Mouse (Mus musculus): ENCODE data around the gene Kcnk4. TPM values are rescaled to one million over a fixed set of nuclear protein-coding genes. Genes with fewer than 3 reads are reported as not detected.
"Not testable (repeated sequence)": the region's sequence is repeated elsewhere in the genome, so short reads cannot be mapped to it uniquely, and the experiment has no call there.

Kcnk4 gene
- polyA plus RNA-seq, 1 experiment from 2014 or later, result 3.3 TPM

DNA sequence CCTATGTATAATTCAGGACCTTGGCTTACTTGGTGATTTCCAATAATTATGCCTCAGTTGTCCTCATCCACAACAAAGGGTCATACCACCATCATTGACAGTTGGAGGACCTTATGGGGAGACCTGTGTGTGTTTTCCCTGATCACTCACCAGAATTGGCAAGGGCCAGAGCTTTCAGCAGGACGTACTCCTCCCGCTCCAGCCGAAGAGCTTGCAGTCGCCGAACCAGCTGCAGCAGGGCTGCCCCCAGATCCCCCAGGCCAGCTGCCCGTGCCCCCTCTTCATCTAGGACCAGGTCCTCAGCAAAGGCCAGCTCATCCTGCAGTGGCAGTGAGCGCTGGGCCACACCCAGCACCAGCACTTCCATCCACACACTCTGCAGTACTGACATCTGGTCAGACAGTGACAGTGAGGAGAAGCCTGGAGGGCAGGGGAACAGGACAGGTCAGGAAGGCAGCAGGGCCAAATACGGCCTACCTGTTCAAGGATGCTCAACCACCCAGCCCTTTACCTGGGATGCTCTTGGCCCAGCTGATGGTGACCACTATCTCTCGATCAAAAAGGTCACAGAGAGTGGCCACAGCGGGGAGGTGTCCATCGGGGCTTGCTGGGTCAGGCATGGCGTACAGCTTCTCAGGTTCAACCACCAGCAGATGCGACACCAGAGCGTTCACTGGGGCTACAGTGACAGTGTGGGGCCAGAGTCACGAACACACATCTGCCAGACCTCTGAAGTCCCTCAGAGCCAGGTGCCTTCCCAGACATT lies 21.9 kb downstream of the Kcnk4 start:
- 93% methylated on average over 15 of the region's 15 CpGs for WGBS
- no peak overlapping the region for H3K4me2 ChIP-seq (ENCODE audit: low read length)
- ATAC-seq, result no peak

GRCm38 (mm10) chr19:6911101-6912074 lies 22.9 kb downstream of the Kcnk4 start:
- H3K4me2 ChIP-seq (ENCODE audit: low read length), result no peak overlapping the region
- H3K4me1 ChIP-seq (replicated peaks; ENCODE audit: control insufficient read depth, insufficient read depth, low read length), result peaks cover 24% of the 10 kb centered on the region
- no peak for ATAC-seq
- WGBS, result 81% methylated on average over 19 of the region's 19 CpGs
- H3K9ac ChIP-seq (replicated peaks; ENCODE audit: low read depth, low read length), result no peak overlapping the region
- H3K36me3 ChIP-seq (ENCODE audit: control insufficient read depth, insufficient read depth), result peaks cover 15% of the 10 kb centered on the region; the same call in 1 of the 2 replicates
- H3K27ac ChIP-seq (ENCODE audit: low read length), result no peak overlapping the region
- no peak overlapping the region for H3K4me3 ChIP-seq (replicated peaks; ENCODE audit: low read length)
- H3K9me3 ChIP-seq (ENCODE audit: control insufficient read depth, low read length), result no peaks in the 10 kb centered on the region
- no peaks in the 10 kb centered on the region for H3K27me3 ChIP-seq (replicated peaks; ENCODE audit: control insufficient read depth, insufficient read depth, low read length)

More for the DNA sequence above, 21.9 kb downstream of the Kcnk4 start:
- H3K4me1 ChIP-seq (replicated peaks; ENCODE audit: control insufficient read depth, insufficient read depth, low read length), result peaks cover 23% of the 10 kb centered on the region
- no peaks in the 10 kb centered on the region for H3K27me3 ChIP-seq (replicated peaks; ENCODE audit: control insufficient read depth, insufficient read depth, low read length)
- no peaks in the 10 kb centered on the region for H3K9me3 ChIP-seq (ENCODE audit: control insufficient read depth, low read length)
- no peak overlapping the region for H3K9ac ChIP-seq (replicated peaks; ENCODE audit: low read depth, low read length)
- no peak overlapping the region for H3K4me3 ChIP-seq (replicated peaks; ENCODE audit: low read length)
- H3K27ac ChIP-seq (ENCODE audit: low read length), result no peak overlapping the region
- H3K36me3 ChIP-seq (ENCODE audit: control insufficient read depth, insufficient read depth), result peaks cover 15% of the 10 kb centered on the region; the same call in 1 of the 2 replicates

DNA sequence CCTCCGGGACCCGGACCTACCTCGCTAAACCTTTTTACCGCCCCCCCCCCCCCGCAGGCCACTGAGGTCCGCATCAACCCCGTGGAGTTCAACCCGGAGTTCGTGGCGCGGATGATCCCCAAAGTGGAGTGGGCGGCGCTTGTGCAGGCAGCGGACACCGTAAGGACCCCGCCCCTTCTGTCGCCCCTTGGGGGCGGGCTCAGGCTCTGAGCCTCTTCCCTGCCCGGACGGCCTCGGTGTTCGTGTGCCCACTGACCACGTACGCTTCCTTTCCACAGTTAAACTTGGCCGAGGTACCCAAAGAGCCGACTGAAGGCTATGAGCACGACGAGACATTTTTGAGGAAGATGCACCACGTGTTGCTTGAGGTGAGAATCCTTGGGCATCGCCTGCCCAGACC lies 24.0 kb downstream of the Kcnk4 start:
- peak overlapping the region; percentile 62 for H3K4me2 ChIP-seq (ENCODE audit: low read length)
- H3K27me3 ChIP-seq (replicated peaks; ENCODE audit: control insufficient read depth, insufficient read depth, low read length); H3K9me3 ChIP-seq (ENCODE audit: control insufficient read depth, low read length): not testable (repeated sequence)
- ATAC-seq, result peak; percentile 6
- H3K9ac ChIP-seq (replicated peaks; ENCODE audit: low read depth, low read length), result peak overlapping the region; percentile 79
- peak overlapping the region; percentile 76 for H3K4me3 ChIP-seq (replicated peaks; ENCODE audit: low read length)
- peak overlapping the region; percentile 98 for H3K27ac ChIP-seq (ENCODE audit: low read length)
- peaks cover 24% of the 10 kb centered on the region for H3K4me1 ChIP-seq (replicated peaks; ENCODE audit: control insufficient read depth, insufficient read depth, low read length)
- H3K36me3 ChIP-seq (ENCODE audit: control insufficient read depth, insufficient read depth), result peaks cover 15% of the 10 kb centered on the region; the same call in 1 of the 2 replicates
- WGBS, result under 1% methylated on average over 25 of the region's 30 CpGs

- H3K4me3 ChIP-seq (replicated peaks; ENCODE audit: low read length), result peak within 1 kb of the TSS; percentile 76
- ATAC-seq, result peak; percentile 96
- WGBS, result under 1% methylated on average over 65 of the region's 65 CpGs
These were observed 24.6 kb downstream of the Kcnk4 start, which contains the start of the genes Trmt112 and Prdx5 for GRCm38 (mm10) chr19:6909507-6910289. Gene Trmt112, plus strand, starts transcription at chr19:6909698. Gene Prdx5, minus strand, starts transcription at chr19:6910106.

DNA sequence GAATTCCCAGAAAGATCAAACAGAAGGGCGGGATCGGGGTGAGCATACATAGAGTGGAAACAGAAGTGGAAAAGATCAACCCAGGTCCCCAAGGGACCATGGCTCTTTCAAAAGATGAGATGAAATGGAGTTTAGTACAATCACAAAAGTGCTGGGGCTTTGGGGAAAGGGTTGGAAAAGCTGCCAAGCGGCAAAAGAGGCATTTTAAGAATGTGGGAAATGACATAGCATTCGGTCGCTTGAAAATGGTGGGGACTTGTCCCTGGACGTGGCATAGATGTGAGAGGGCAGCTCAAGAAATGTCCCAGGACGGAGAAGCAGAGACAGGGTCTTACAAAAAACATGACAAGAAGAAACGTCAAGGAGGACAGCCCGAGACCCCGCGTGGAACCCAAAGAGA lies 25.3 kb downstream of the Kcnk4 start:
- Histone ChIP-seq H3K27me3 (replicated peaks; ENCODE audit: control insufficient read depth, insufficient read depth, low read length) (no peaks in the 10 kb centered on the region), H3K9me3 (ENCODE audit: control insufficient read depth, low read length) (no peaks in the 10 kb centered on the region), H3K4me3 (replicated peaks; ENCODE audit: low read length) (peak overlapping the region; percentile 76), H3K27ac (ENCODE audit: low read length) (peak overlapping the region; percentile 98), H3K4me1 (replicated peaks; ENCODE audit: control insufficient read depth, insufficient read depth, low read length) (peaks cover 24% of the 10 kb centered on the region), H3K9ac (replicated peaks; ENCODE audit: low read depth, low read length) (peak overlapping the region; percentile 79), H3K4me2 (ENCODE audit: low read length) (peak overlapping the region; percentile 62), H3K36me3 (ENCODE audit: control insufficient read depth, insufficient read depth) (peaks cover 15% of the 10 kb centered on the region; the same call in 1 of the 2 replicates)
- no peak for ATAC-seq
- 11% methylated on average over 11 of the region's 11 CpGs for WGBS

More at GRCm38 (mm10) chr19:6909507-6910289, 24.6 kb downstream of the Kcnk4 start, which contains the start of the genes Trmt112 and Prdx5:
- H3K4me1 ChIP-seq (replicated peaks; ENCODE audit: control insufficient read depth, insufficient read depth, low read length), result peaks cover 24% of the 10 kb centered on the region
- H3K27me3 ChIP-seq (replicated peaks; ENCODE audit: control insufficient read depth, insufficient read depth, low read length), result no peaks in the 10 kb centered on the region
- H3K4me2 ChIP-seq (ENCODE audit: low read length), result peak within 1 kb of the TSS; percentile 62
- peaks cover 15% of the 10 kb centered on the region; the same call in 1 of the 2 replicates for H3K36me3 ChIP-seq (ENCODE audit: control insufficient read depth, insufficient read depth)
- H3K9ac ChIP-seq (replicated peaks; ENCODE audit: low read depth, low read length), result peak within 1 kb of the TSS; percentile 79
- no peaks in the 10 kb centered on the region for H3K9me3 ChIP-seq (ENCODE audit: control insufficient read depth, low read length)
- H3K27ac ChIP-seq (ENCODE audit: low read length), result peak within 1 kb of the TSS; percentile 98

DNA sequence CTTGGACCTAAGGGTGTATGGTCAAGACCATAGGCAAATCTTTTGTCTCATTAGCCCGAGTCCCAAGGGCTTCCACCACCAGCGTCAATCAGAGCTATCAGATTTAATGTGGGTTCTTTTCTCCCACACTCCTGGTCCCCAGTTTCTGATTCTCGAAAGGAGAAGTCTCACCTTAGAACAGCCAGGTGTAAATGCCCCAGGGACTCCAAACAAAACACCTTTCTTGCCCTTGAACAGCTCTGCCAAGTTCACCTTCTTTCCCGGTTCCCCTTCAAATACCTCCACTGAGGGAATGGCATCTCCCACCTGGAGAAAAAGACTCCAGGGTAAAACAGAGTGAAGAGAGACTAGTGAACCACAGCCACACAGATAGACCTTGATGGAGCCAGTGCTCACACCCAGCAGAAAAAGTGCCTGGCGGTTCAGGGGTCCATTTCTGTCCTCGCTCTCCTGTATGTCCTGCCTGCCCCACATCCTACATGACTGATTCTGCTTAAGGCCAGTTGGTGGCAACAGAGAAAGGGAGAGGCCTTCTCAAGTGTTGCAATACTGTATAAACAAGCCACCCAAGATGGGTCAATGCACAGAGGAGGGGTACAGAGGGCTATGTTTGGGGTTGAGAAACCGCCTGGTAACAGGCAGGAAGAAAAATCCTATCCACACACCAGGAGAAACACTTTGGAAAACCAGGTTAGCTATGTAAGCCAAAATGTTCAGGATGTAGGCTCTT lies 26.3 kb downstream of the Kcnk4 start:
- WGBS, result 90% methylated on average over 7 of the region's 7 CpGs
- no peak for ATAC-seq
- Histone ChIP-seq H3K4me2 (ENCODE audit: low read length) (peak overlapping the region; percentile 62; the same call in 1 of the 2 replicates), H3K36me3 (ENCODE audit: control insufficient read depth, insufficient read depth) (peaks cover 9% of the 10 kb centered on the region; the same call in 1 of the 2 replicates), H3K9me3 (ENCODE audit: control insufficient read depth, low read length) (no peaks in the 10 kb centered on the region), H3K4me3 (replicated peaks; ENCODE audit: low read length) (peak overlapping the region; percentile 76), H3K9ac (replicated peaks; ENCODE audit: low read depth, low read length) (no peak overlapping the region; the same call in 1 of the 2 replicates), H3K27ac (ENCODE audit: low read length) (no peak overlapping the region), H3K4me1 (replicated peaks; ENCODE audit: control insufficient read depth, insufficient read depth, low read length) (peaks cover 24% of the 10 kb centered on the region), H3K27me3 (replicated peaks; ENCODE audit: control insufficient read depth, insufficient read depth, low read length) (no peaks in the 10 kb centered on the region)

- Histone ChIP-seq H3K36me3 (ENCODE audit: control insufficient read depth, insufficient read depth) (0 out of 2 replicates have a peak, but pooled peaks cover 2% of the 10 kb centered on the region), H3K4me2 (ENCODE audit: low read length) (no peak overlapping the region), H3K4me1 (replicated peaks; ENCODE audit: control insufficient read depth, insufficient read depth, low read length) (peaks cover 24% of the 10 kb centered on the region), H3K27ac (ENCODE audit: low read length) (no peak overlapping the region), H3K9me3 (ENCODE audit: control insufficient read depth, low read length) (no peaks in the 10 kb centered on the region), H3K9ac (replicated peaks; ENCODE audit: low read depth, low read length) (no peak overlapping the region), H3K4me3 (replicated peaks; ENCODE audit: low read length) (no peak overlapping the region), H3K27me3 (replicated peaks; ENCODE audit: control insufficient read depth, insufficient read depth, low read length) (no peaks in the 10 kb centered on the region)
- ATAC-seq, result no peak
- 88% methylated on average over 8 of the region's 8 CpGs for WGBS
These were observed 27.2 kb downstream of the Kcnk4 start for GRCm38 (mm10) chr19:6907094-6907493.

- H3K4me3 ChIP-seq (replicated peaks; ENCODE audit: low read length), result no peak overlapping the region
- no peaks in the 10 kb centered on the region for H3K36me3 ChIP-seq (ENCODE audit: control insufficient read depth, insufficient read depth)
- H3K27ac ChIP-seq (ENCODE audit: low read length), result no peak overlapping the region
- peaks cover 24% of the 10 kb centered on the region for H3K4me1 ChIP-seq (replicated peaks; ENCODE audit: control insufficient read depth, insufficient read depth, low read length)
- no peaks in the 10 kb centered on the region for H3K27me3 ChIP-seq (replicated peaks; ENCODE audit: control insufficient read depth, insufficient read depth, low read length)
- ATAC-seq, result no peak
- H3K4me2 ChIP-seq (ENCODE audit: low read length), result no peak overlapping the region
- H3K9me3 ChIP-seq (ENCODE audit: control insufficient read depth, low read length), result no peaks in the 10 kb centered on the region
- H3K9ac ChIP-seq (replicated peaks; ENCODE audit: low read depth, low read length), result no peak overlapping the region
- 96% methylated on average over 3 of the region's 3 CpGs for WGBS
These were observed 28.1 kb downstream of the Kcnk4 start for GRCm38 (mm10) chr19:6906199-6906598.

Data from forebrain, embryonic 16.5 days (tissue).